Mouse (Mus musculus) forebrain, embryonic 16.5 days (tissue): ENCODE measurements around the gene Flot1. TPM values are rescaled to one million over a fixed set of nuclear protein-coding genes. Genes with fewer than 3 reads are reported as not detected.

Experiments
- ATAC-seq: fragments of 200-750 bp; cut with Nextera tagmentation; 2 replicates; pipeline ENCODE4 v1.8.0; 2017; ENCODE audit warnings: mild to moderate bottlenecking, moderate library complexity
- H3K27ac ChIP-seq: fragments of 300-500 bp; sonication (generic); 2 replicates; pipeline ENCODE4 v1.5.1; 2014; ENCODE audit warnings: low read length, control low read depth
- H3K27me3 ChIP-seq: fragments of 300-500 bp; sonication (generic); replicated peaks from 2 replicates; pipeline ENCODE4 v1.6.1; 2014; ENCODE audit warnings: low read length; ENCODE audit not compliant: control insufficient read depth, insufficient read depth
- H3K36me3 ChIP-seq: fragments of 300-500 bp; sonication (generic); 2 replicates; pipeline ENCODE4 v1.6.1; 2014; ENCODE audit not compliant: control insufficient read depth, insufficient read depth
- H3K4me1 ChIP-seq: fragments of 300-500 bp; sonication (generic); replicated peaks from 2 replicates; pipeline ENCODE4 v1.6.1; 2014; ENCODE audit warnings: low read length; ENCODE audit not compliant: control insufficient read depth, insufficient read depth
- H3K4me2 ChIP-seq: fragments of 300-500 bp; sonication (generic); 2 replicates; pipeline ENCODE4 v1.6.1; 2014; ENCODE audit warnings: mild to moderate bottlenecking, low read length, control low read depth
- H3K4me3 ChIP-seq: fragments of 300-500 bp; sonication (generic); replicated peaks from 2 replicates; pipeline ENCODE4 v1.5.1; 2014; ENCODE audit warnings: mild to moderate bottlenecking, low read length, control low read depth
- H3K9ac ChIP-seq: fragments of 300-500 bp; sonication (generic); replicated peaks from 2 replicates; pipeline ENCODE4 v1.6.1; 2014; ENCODE audit warnings: low read depth, low read length, control low read depth
- H3K9me3 ChIP-seq: fragments of 300-500 bp; sonication (generic); 2 replicates; pipeline ENCODE4 v1.6.1; 2016; ENCODE audit warnings: low read length; ENCODE audit not compliant: control insufficient read depth
- WGBS: fragments of 180-500 bp; shearing (Covaris S2); extraction: QIAGEN DNeasy Blood & Tissue Kit; methylation state at CpG from one replicate; pipeline ENCODE4 v1.1.7; 2014; 5-methylcytosine and 5-hydroxymethylcytosine counted together
- polyA plus RNA-seq: library from polyadenylated mRNA; unstranded; fragments of >200 nt; fragmentation: Nextera tagmentation; extraction: Ambion mirVana; gene quantifications from 2 replicates; pipeline ENCODE4 v1.2.1, GENCODE M21; 2015

The Flot1 gene
- polyA plus RNA-seq, 1 experiment from 2014 or later, result 89.3 TPM

- Histone ChIP-seq H3K4me1 (no peaks in the 10 kb centered on the region), H3K27me3 (no peaks in the 10 kb centered on the region), H3K9me3 (no peaks in the 10 kb centered on the region), H3K4me3 (no peak overlapping the region), H3K27ac (no peak overlapping the region), H3K36me3 (no peaks in the 10 kb centered on the region), H3K4me2 (no peak overlapping the region), H3K9ac (no peak overlapping the region)
- WGBS, result 92% methylated on average over 4 of the region's 4 CpGs
- no peak for ATAC-seq
Measured at GRCm38 (mm10) chr17:35785140-35785539, 37.9 kb upstream of the Flot1 start.

- no peak for ATAC-seq
- no peaks in the 10 kb centered on the region for H3K9me3 ChIP-seq
- H3K9ac ChIP-seq, result no peak overlapping the region
- H3K27ac ChIP-seq, result no peak overlapping the region
- H3K4me2 ChIP-seq, result no peak overlapping the region
- no peaks in the 10 kb centered on the region for H3K4me1 ChIP-seq
- H3K36me3 ChIP-seq, result no peaks in the 10 kb centered on the region
- H3K27me3 ChIP-seq, result no peaks in the 10 kb centered on the region
- no peak overlapping the region for H3K4me3 ChIP-seq
Measured at GRCm38 (mm10) chr17:35787493-35787892, 35.5 kb upstream of the Flot1 start.

GRCm38 (mm10) chr17:35788025-35788424, 35.0 kb upstream of the Flot1 start:
- Histone ChIP-seq H3K36me3 (no peaks in the 10 kb centered on the region), H3K4me2 (no peak overlapping the region), H3K9me3 (no peaks in the 10 kb centered on the region), H3K27me3 (no peaks in the 10 kb centered on the region), H3K27ac (no peak overlapping the region), H3K4me3 (no peak overlapping the region), H3K9ac (no peak overlapping the region), H3K4me1 (no peaks in the 10 kb centered on the region)
- no peak for ATAC-seq
- 76% methylated on average over 3 of the region's 3 CpGs for WGBS

GRCm38 (mm10) chr17:35790933-35791332, 32.1 kb upstream of the Flot1 start:
- Histone ChIP-seq H3K9ac (no peak overlapping the region), H3K4me1 (no peaks in the 10 kb centered on the region), H3K4me2 (no peak overlapping the region), H3K27me3 (no peaks in the 10 kb centered on the region), H3K9me3 (no peaks in the 10 kb centered on the region), H3K4me3 (no peak overlapping the region), H3K36me3 (no peaks in the 10 kb centered on the region), H3K27ac (no peak overlapping the region)
- 88% methylated on average over 4 of the region's 4 CpGs for WGBS
- ATAC-seq, result no peak

- WGBS, result 93% methylated on average over 2 of the region's 2 CpGs
Measured at GRCm38 (mm10) chr17:35792837-35793236, 30.2 kb upstream of the Flot1 start.

GRCm38 (mm10) chr17:35795099-35795498, 27.9 kb upstream of the Flot1 start:
- Histone ChIP-seq H3K27ac (no peak overlapping the region), H3K4me3 (no peak overlapping the region), H3K27me3 (no peaks in the 10 kb centered on the region), H3K36me3 (no peaks in the 10 kb centered on the region), H3K9ac (no peak overlapping the region), H3K4me2 (no peak overlapping the region), H3K9me3 (no peaks in the 10 kb centered on the region), H3K4me1 (no peaks in the 10 kb centered on the region)
- no peak for ATAC-seq
- 61% methylated on average over 2 of the region's 2 CpGs for WGBS

More at GRCm38 (mm10) chr17:35792837-35793236, 30.2 kb upstream of the Flot1 start:
- no peak for ATAC-seq
- Histone ChIP-seq H3K4me3 (no peak overlapping the region), H3K4me2 (no peak overlapping the region), H3K36me3 (no peaks in the 10 kb centered on the region), H3K9ac (no peak overlapping the region), H3K4me1 (no peaks in the 10 kb centered on the region), H3K9me3 (no peaks in the 10 kb centered on the region), H3K27me3 (no peaks in the 10 kb centered on the region), H3K27ac (no peak overlapping the region)

- no peak overlapping the region for H3K27ac ChIP-seq
- no peaks in the 10 kb centered on the region for H3K4me1 ChIP-seq
- WGBS, result 73% methylated on average over 6 of the region's 6 CpGs
- H3K27me3 ChIP-seq, result no peaks in the 10 kb centered on the region
- H3K9ac ChIP-seq, result no peak overlapping the region
- no peaks in the 10 kb centered on the region for H3K9me3 ChIP-seq
- no peak overlapping the region for H3K4me3 ChIP-seq
- ATAC-seq, result no peak
- H3K4me2 ChIP-seq, result no peak overlapping the region
- no peaks in the 10 kb centered on the region for H3K36me3 ChIP-seq
Measured at GRCm38 (mm10) chr17:35795656-35796055, 27.4 kb upstream of the Flot1 start.

GRCm38 (mm10) chr17:35796835-35797234, 26.2 kb upstream of the Flot1 start:
- Histone ChIP-seq H3K9me3 (no peaks in the 10 kb centered on the region), H3K4me2 (no peak overlapping the region), H3K4me1 (no peaks in the 10 kb centered on the region), H3K9ac (no peak overlapping the region), H3K4me3 (no peak overlapping the region), H3K27me3 (no peaks in the 10 kb centered on the region), H3K36me3 (no peaks in the 10 kb centered on the region), H3K27ac (no peak overlapping the region)
- WGBS, result 68% methylated on average over 5 of the region's 5 CpGs
- ATAC-seq, result no peak

- Histone ChIP-seq H3K27ac (no peak overlapping the region), H3K9me3 (no peaks in the 10 kb centered on the region), H3K4me1 (no peaks in the 10 kb centered on the region), H3K4me3 (no peak overlapping the region), H3K4me2 (no peak overlapping the region), H3K36me3 (no peaks in the 10 kb centered on the region), H3K9ac (no peak overlapping the region), H3K27me3 (no peaks in the 10 kb centered on the region)
- no peak for ATAC-seq
- 70% methylated on average over 2 of the region's 2 CpGs for WGBS
Measured at GRCm38 (mm10) chr17:35800905-35801304, 22.1 kb upstream of the Flot1 start.

- ATAC-seq, result no peak
- Histone ChIP-seq H3K27ac (no peak overlapping the region), H3K27me3 (no peaks in the 10 kb centered on the region), H3K4me2 (no peak overlapping the region), H3K4me3 (no peak overlapping the region), H3K9me3 (no peaks in the 10 kb centered on the region), H3K36me3 (no peaks in the 10 kb centered on the region), H3K9ac (no peak overlapping the region), H3K4me1 (no peaks in the 10 kb centered on the region)
- WGBS, result 54% methylated on average over 6 of the region's 6 CpGs
Measured at GRCm38 (mm10) chr17:35803020-35803419, 20.0 kb upstream of the Flot1 start.
